21 mouse cellular contexts compared by ENCODE assay signal in genomic region chr1:156487498-156487897, GRCm38 (mm10). TPM values are rescaled to one million over a fixed set of nuclear protein-coding genes. Genes with fewer than 3 reads are reported as not detected.
DNase-seq lines count a peak whose midpoint lies in the region; ATAC-seq and TF ChIP-seq lines count a peak whose summit lies in the region.
"Had no signal": no experiment of that assay in that cellular context is flagged by ENCODE, and none has a peak within 500 bp of the region (broad histone marks: within the 10 kb centered on the region; RNA-seq: fewer than 3 reads in every experiment).

No protein-coding gene starts in this region.

- H3K27me3 ChIP-seq in lung, postnatal 0 days (replicated peaks; ENCODE audit: insufficient read depth, low read length): no peaks in the 10 kb centered on the region
- H3K27me3 ChIP-seq in MEL (ENCODE audit: control insufficient read depth in 1 of 2, insufficient read depth in 2 of 2, low read length in 2 of 2): no peaks in the 10 kb centered on the region
- no peaks in the 10 kb centered on the region; the same call in 1 of the 2 replicates for H3K27me3 ChIP-seq in splenic B cell, adult 2 months (ENCODE audit: control insufficient read depth, insufficient read depth, low read length, poor library complexity, severe bottlenecking)
- H3K27me3 ChIP-seq: forebrain, embryonic 12.5 days; heart, embryonic 15.5 days; midbrain, embryonic 15.5 days had no signal

- intact Hi-C loops in gastrocnemius, adult 2 months (cut with DNase I): no loop called here
- intact Hi-C loops in gastrocnemius, postnatal 14 days (cut with DNase I; ENCODE audit: low total_unique reads): no loop called here

- no peak for TF ChIP-seq POLR2A in MEL (IDR thresholded peaks at IDR 0.05; ENCODE audit: control insufficient read depth in 1 of 2, insufficient read depth in 1 of 2, low read depth in 1 of 2, low read length in 2 of 2, poor library complexity in 1 of 2)

- TF ChIP-seq EP300 in lung, postnatal 0 days (IDR thresholded peaks at IDR 0.05): no peak
- TF ChIP-seq EP300 in MEL (IDR thresholded peaks at IDR 0.05; ENCODE audit: low read depth in 1 of 2, low read length in 2 of 2): no peak

- 95% methylated on average over 7 of the region's 7 CpGs for WGBS in lung, postnatal 0 days

- no peak overlapping the region for H3K9ac ChIP-seq in lung, postnatal 0 days (replicated peaks; ENCODE audit: low read depth)
- H3K9ac ChIP-seq in MEL (ENCODE audit: control insufficient read depth, low read depth, low read length, poor library complexity, severe bottlenecking): no peak overlapping the region
- H3K9ac ChIP-seq: forebrain, embryonic 12.5 days; heart, embryonic 15.5 days; midbrain, embryonic 15.5 days had no signal

- H3K9me3 ChIP-seq in lung, postnatal 0 days (ENCODE audit: low read length): no peaks in the 10 kb centered on the region
- H3K9me3 ChIP-seq in MEL (replicated peaks; ENCODE audit: insufficient read depth, low read length): no peaks in the 10 kb centered on the region
- H3K9me3 ChIP-seq: embryonic facial prominence, embryonic 10.5 days; forebrain, embryonic 12.5 days; heart, embryonic 15.5 days; hindbrain, embryonic 10.5 days; midbrain, embryonic 15.5 days had no signal

- no peak for ATAC-seq in lung, postnatal 0 days
- ATAC-seq: CD4-positive, CD25-positive, alpha-beta regulatory T cell, adult 4 months; hindbrain, postnatal 0 days; midbrain, embryonic 15.5 days had no signal

- DNase-seq in gastrocnemius, adult 2 months: no peak
- no peak for DNase-seq in gastrocnemius, postnatal 14 days
- DNase-seq in lung, postnatal 0 days (ENCODE audit: low spot score): no peak
- DNase-seq in lung, postnatal 10 days: no peak
- no peak for DNase-seq in MEL (ENCODE audit: low read depth, low spot score)
- peak; percentile 19 for DNase-seq in splenic B cell, adult 2 months (ENCODE audit: low read depth, low spot score)
- no peak for DNase-seq in urinary bladder, postnatal 14 days (ENCODE audit: low spot score)
- DNase-seq in cerebellum, postnatal 14 days: no peak
- DNase-seq: adrenal gland, postnatal 25 days; cerebellum, adult 18-20 months; gastrocnemius, postnatal 25 days; kidney, adult 11 months had no signal

- H3K79me2 ChIP-seq in MEL (ENCODE audit: control insufficient read depth, insufficient read depth, low read length, poor library complexity): no peaks in the 10 kb centered on the region

- TF ChIP-seq CTCF in gastrocnemius, adult 2 months (IDR thresholded peaks at IDR 0.05): peak; percentile 17; the same call in 1 of the 2 replicates
- peak; percentile 39 for TF ChIP-seq CTCF in lung, postnatal 0 days (IDR thresholded peaks at IDR 0.05)
- TF ChIP-seq CTCF in MEL (IDR thresholded peaks at IDR 0.05 in 2 of 3, conservative IDR thresholded peaks at IDR 0.05 in 1 of 3; ENCODE audit: control insufficient read depth in 1 of 3, insufficient read depth in 1 of 3, low read depth in 2 of 3, low read length in 3 of 3, poor library complexity in 1 of 3, severe bottlenecking in 1 of 3): peak; percentile 22 to 44 (median 28); a peak in 5 of 6 replicates

- H3K4me2 ChIP-seq in lung, postnatal 0 days (replicated peaks; ENCODE audit: low read depth, low read length): no peak overlapping the region
- H3K4me2 ChIP-seq: forebrain, embryonic 12.5 days; heart, embryonic 15.5 days; midbrain, embryonic 15.5 days had no signal

- H3K36me3 ChIP-seq in lung, postnatal 0 days (ENCODE audit: insufficient read depth, low read length): no peaks in the 10 kb centered on the region
- peaks cover 0 to 5% of the 10 kb centered on the region in 2 experiments; a peak in 2 of 4 replicates for H3K36me3 ChIP-seq in MEL (ENCODE audit: control insufficient read depth in 1 of 2, insufficient read depth in 2 of 2, low read length in 2 of 2)
- H3K36me3 ChIP-seq in splenic B cell, adult 2 months (ENCODE audit: control insufficient read depth, insufficient read depth, low read length, poor library complexity, severe bottlenecking): no peaks in the 10 kb centered on the region
- H3K36me3 ChIP-seq: embryonic facial prominence, embryonic 10.5 days; forebrain, embryonic 12.5 days; heart, embryonic 15.5 days; hindbrain, embryonic 10.5 days; midbrain, embryonic 15.5 days had no signal

- TF ChIP-seq RAD21 in MEL (IDR thresholded peaks at IDR 0.05; ENCODE audit: low read depth, low read length): no peak; the same call in 1 of the 2 replicates

- H3K27ac ChIP-seq in gastrocnemius, adult 2 months: no peak overlapping the region
- H3K27ac ChIP-seq in lung, postnatal 0 days (ENCODE audit: low read length): no peak overlapping the region
- H3K27ac ChIP-seq in MEL (ENCODE audit: control insufficient read depth, low read depth, low read length): no peak overlapping the region
- H3K27ac ChIP-seq: embryonic facial prominence, embryonic 10.5 days; forebrain, embryonic 12.5 days; heart, embryonic 15.5 days; hindbrain, embryonic 10.5 days; hindbrain, postnatal 0 days; kidney, postnatal 0 days; midbrain, embryonic 15.5 days had no signal

- H3K4me1 ChIP-seq in lung, postnatal 0 days (ENCODE audit: insufficient read depth, low read depth, low read length): no peaks in the 10 kb centered on the region
- peaks cover 0 to 2% of the 10 kb centered on the region in 2 experiments; a peak in 1 of 4 replicates for H3K4me1 ChIP-seq in MEL (ENCODE audit: control insufficient read depth in 1 of 2, insufficient read depth in 2 of 2, low read length in 2 of 2)
- H3K4me1 ChIP-seq: embryonic facial prominence, embryonic 10.5 days; forebrain, embryonic 12.5 days; heart, embryonic 15.5 days; hindbrain, embryonic 10.5 days; midbrain, embryonic 15.5 days had no signal

- H3K4me3 ChIP-seq in gastrocnemius, adult 2 months: no peak overlapping the region
- no peak overlapping the region for H3K4me3 ChIP-seq in lung, postnatal 0 days (ENCODE audit: low read depth, low read length)
- H3K4me3 ChIP-seq in MEL (ENCODE audit: control insufficient read depth in 1 of 2, insufficient read depth in 1 of 2, low read depth in 2 of 2, low read length in 2 of 2): no peak overlapping the region
- H3K4me3 ChIP-seq: embryonic facial prominence, embryonic 10.5 days; forebrain, embryonic 12.5 days; heart, embryonic 15.5 days; hindbrain, embryonic 10.5 days; midbrain, embryonic 15.5 days; myocyte had no signal

TF ChIP-seq in MEL, 35 proteins besides CTCF, POLR2A, EP300 and RAD21:
- TF ChIP-seq TAL1 (IDR thresholded peaks at IDR 0.05; ENCODE audit: low read length): no peak
- no peak for TF ChIP-seq CHD2 (IDR thresholded peaks at IDR 0.05; ENCODE audit: low read length)
- TF ChIP-seq E2F4 (IDR thresholded peaks at IDR 0.05; ENCODE audit: borderline replicate concordance, low read depth, low read length): no peak
- TF ChIP-seq MAZ (IDR thresholded peaks at IDR 0.05; ENCODE audit: low read depth, low read length): no peak
- no peak for TF ChIP-seq SIN3A (IDR thresholded peaks at IDR 0.05; ENCODE audit: low read length)
- TF ChIP-seq GATA1 (IDR thresholded peaks at IDR 0.05; ENCODE audit: low read depth, low read length): no peak
- no peak for TF ChIP-seq GABPA (IDR thresholded peaks at IDR 0.05; ENCODE audit: low read depth, low read length)
- no peak for TF ChIP-seq MYB (IDR thresholded peaks at IDR 0.05; ENCODE audit: low read depth, low read length)
- TF ChIP-seq TBP (IDR thresholded peaks at IDR 0.05; ENCODE audit: low read depth, low read length): no peak
- TF ChIP-seq USF2 (IDR thresholded peaks at IDR 0.05; ENCODE audit: borderline replicate concordance in 1 of 2, insufficient read depth in 1 of 2, low read depth in 1 of 2, low read length in 2 of 2): no peak
- no peak for TF ChIP-seq RCOR1 (IDR thresholded peaks at IDR 0.05; ENCODE audit: low read depth, low read length)
- TF ChIP-seq USF1 (IDR thresholded peaks at IDR 0.05; ENCODE audit: low read depth, low read length): no peak
- no peak for TF ChIP-seq POLR2AphosphoS2 (IDR thresholded peaks at IDR 0.05; ENCODE audit: low read length)
- peak; percentile 12; the same call in 1 of the 2 replicates for TF ChIP-seq ZC3H11A (IDR thresholded peaks at IDR 0.05; ENCODE audit: low read depth, low read length)
- no peak for TF ChIP-seq KAT2A (conservative IDR thresholded peaks at IDR 0.05; ENCODE audit: low read depth, low read length)
- TF ChIP-seq MAX (IDR thresholded peaks at IDR 0.05; ENCODE audit: low read length): no peak
- TF ChIP-seq SMC3 (IDR thresholded peaks at IDR 0.05; ENCODE audit: low read depth, low read length): peak; percentile 56
- TF ChIP-seq JUND (IDR thresholded peaks at IDR 0.05; ENCODE audit: low read depth, low read length): no peak

RNA-seq across cellular contexts. Expression of gene Soat1, which starts 13.4 kb away (rescaled TPM):
- total RNA-seq in gastrocnemius, adult 2 months (2021): 1 to 10 TPM; 3.5 to 3.9 TPM
- total RNA-seq in gastrocnemius, postnatal 14 days (2021): 10 to 100 TPM in 1 of 2 experiments, 1 to 10 TPM in 1; 7.7 to 10.0 TPM
- 110 and 140 TPM in 2 replicates for polyA plus RNA-seq in lung, postnatal 0 days (2015; fragmentation: Nextera tagmentation; extraction: Ambion mirVana)
- total RNA-seq in MEL (2012; rRNA removed): 2.7 and 7.7 TPM in 2 replicates
- 10 to 100 TPM in 1 of 2 experiments, not detected in 1; 10.5 TPM for polyA plus RNA-seq in MEL (2012; ENCODE audit: insufficient read depth in 1 of 2, insufficient read length in 2 of 2, low read depth in 1 of 2, low replicate concordance in 2 of 2, missing spikeins in 1 of 2)

RNA-seq across cellular contexts. Expression of gene Gm10031, which starts 36.3 kb away (rescaled TPM):
- 10 to 100 TPM; 42.9 to 49.5 TPM for total RNA-seq in gastrocnemius, adult 2 months (2021)
- total RNA-seq in gastrocnemius, postnatal 14 days (2021): 10 to 100 TPM; 35.3 to 36.8 TPM
- polyA plus RNA-seq in lung, postnatal 0 days (2015; fragmentation: Nextera tagmentation; extraction: Ambion mirVana): 0.26 and 0.40 TPM in 2 replicates
- 12.5 and 15.8 TPM in 2 replicates for total RNA-seq in MEL (2012; rRNA removed)
- 10 to 100 TPM in 1 of 2 experiments, not detected in 1; 10.6 TPM for polyA plus RNA-seq in MEL (2012; ENCODE audit: insufficient read depth in 1 of 2, insufficient read length in 2 of 2, low read depth in 1 of 2, low replicate concordance in 2 of 2, missing spikeins in 1 of 2)
